9 mouse cellular contexts compared by ENCODE assay signal in the genomic region with DNA sequence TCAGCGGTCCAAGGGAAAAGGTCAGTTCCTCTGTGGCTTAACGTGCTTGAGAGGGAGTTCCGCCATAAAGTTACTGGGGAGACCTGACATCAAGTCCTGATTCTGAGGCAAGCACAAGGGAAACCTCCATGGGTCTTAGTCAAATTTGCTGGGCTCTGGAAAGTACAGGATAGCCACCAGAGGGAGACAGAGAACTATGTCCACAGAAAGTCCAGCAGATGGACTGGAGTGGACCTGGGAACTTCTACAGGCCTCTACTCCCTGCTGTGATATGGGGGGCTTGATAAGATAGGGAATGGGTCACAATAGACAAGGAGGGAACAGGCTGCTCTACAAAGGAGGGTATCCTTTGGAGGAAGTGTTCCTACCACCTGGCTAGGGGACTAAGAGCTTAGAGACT. TPM values are rescaled to one million over a fixed set of nuclear protein-coding genes. Genes with fewer than 3 reads are reported as not detected.
DNase-seq lines count a peak whose midpoint lies in the region; ATAC-seq and TF ChIP-seq lines count a peak whose summit lies in the region.
"Had no signal": no experiment of that assay in that cellular context is flagged by ENCODE, and none has a peak within 500 bp of the region (broad histone marks: within the 10 kb centered on the region; RNA-seq: fewer than 3 reads in every experiment).

No protein-coding gene starts in this region.

- no peaks in the 10 kb centered on the region for H3K27me3 ChIP-seq in kidney, postnatal 0 days (ENCODE audit: insufficient read depth, low read length)
- H3K27me3 ChIP-seq: embryonic facial prominence, embryonic 15.5 days; midbrain, embryonic 12.5 days had no signal

- H3K4me3 ChIP-seq in kidney, postnatal 0 days (replicated peaks; ENCODE audit: low read depth, low read length), result no peak overlapping the region
- H3K4me3 ChIP-seq: embryonic facial prominence, embryonic 15.5 days; midbrain, embryonic 12.5 days had no signal

- H3K36me3 ChIP-seq in kidney, postnatal 0 days (ENCODE audit: insufficient read depth, low read length), result no peaks in the 10 kb centered on the region
- H3K36me3 ChIP-seq: embryonic facial prominence, embryonic 15.5 days; midbrain, embryonic 12.5 days had no signal

- TF ChIP-seq CTCF in kidney, postnatal 0 days (IDR thresholded peaks at IDR 0.05; ENCODE audit: low read depth), result peak; percentile 71

- no peaks in the 10 kb centered on the region for H3K4me1 ChIP-seq in kidney, postnatal 0 days (replicated peaks; ENCODE audit: insufficient read depth, low read length)
- H3K4me1 ChIP-seq: embryonic facial prominence, embryonic 15.5 days; midbrain, embryonic 12.5 days had no signal

- no peaks in the 10 kb centered on the region for H3K9me3 ChIP-seq in kidney, postnatal 0 days (replicated peaks; ENCODE audit: low read length)
- H3K9me3 ChIP-seq: embryonic facial prominence, embryonic 15.5 days; midbrain, embryonic 12.5 days had no signal

- H3K9ac ChIP-seq in kidney, postnatal 0 days (ENCODE audit: low read depth, low read length), result no peak overlapping the region
- H3K9ac ChIP-seq: embryonic facial prominence, embryonic 15.5 days; midbrain, embryonic 12.5 days had no signal

- H3K27ac ChIP-seq in kidney, postnatal 0 days, result no peak overlapping the region
- H3K27ac ChIP-seq: embryonic facial prominence, embryonic 15.5 days; midbrain, embryonic 12.5 days had no signal

- 55% methylated on average over 3 of the region's 3 CpGs for WGBS in kidney, postnatal 0 days

- peak; percentile 24 for DNase-seq in heart, postnatal 4 days
- no peak for DNase-seq in heart, adult 11 months
- peak; percentile 43 for DNase-seq in 416B (ENCODE audit: low read depth)
- DNase-seq in MN1 (ENCODE audit: low spot score), result peak; percentile 30
- peak; percentile 20 for DNase-seq in kidney, postnatal 0 days (ENCODE audit: low spot score)
- DNase-seq in T-cell, adult 2 months (ENCODE audit: low spot score), result no peak

- no peak for ATAC-seq in kidney, postnatal 0 days (replicated peaks; ENCODE audit: low FRiP score, low read depth)
- ATAC-seq in monocyte, adult 5-6 weeks (replicated peaks; ENCODE audit: insufficient number of reproducible peaks, low FRiP score, low TSS enrichment, poor library complexity, severe bottlenecking), result no peak

- no peak overlapping the region for H3K4me2 ChIP-seq in kidney, postnatal 0 days (ENCODE audit: low read length)
- H3K4me2 ChIP-seq: embryonic facial prominence, embryonic 15.5 days; midbrain, embryonic 12.5 days had no signal

RNA-seq across cellular contexts. Expression of a gene that starts 40.5 kb away (rescaled TPM):
- under 1 TPM; 0.12 to 0.32 TPM for total RNA-seq in heart, postnatal 4 days (2021)
- polyA plus RNA-seq in kidney, postnatal 0 days (2015; fragmentation: Nextera tagmentation; extraction: Ambion mirVana), result 0.11 and 0.22 TPM in 2 replicates
- total RNA-seq in monocyte, adult 5-6 weeks (2017), result not detected in 3 replicates

RNA-seq across cellular contexts. Expression of a gene that starts 59.9 kb away (rescaled TPM):
- total RNA-seq in heart, postnatal 4 days (2021), result 100 to 1,000 TPM; 286 to 313 TPM
- 90.4 and 93.4 TPM in 2 replicates for polyA plus RNA-seq in kidney, postnatal 0 days (2015; fragmentation: Nextera tagmentation; extraction: Ambion mirVana)
- total RNA-seq in monocyte, adult 5-6 weeks (2017), result not detected in 3 replicates

Comparison
In these comparisons a context has a peak if more than half of its experiments do, and no peak if none do; other contexts are left out.
1. DNase-seq: peak in heart, postnatal 4 days (single experiment), 416B (single experiment), MN1 (single experiment) and kidney, postnatal 0 days (single experiment); none in heart, adult 11 months (single experiment) and T-cell, adult 2 months (single experiment).
2. RNA of a gene that starts 59.9 kb away (total RNA-seq): 286 to 313 TPM in heart, postnatal 4 days; not detected in monocyte, adult 5-6 weeks; every median in the first group is over 100 times any median in the second.